ENCODE assay signal across 11 mouse cellular contexts in the genomic region with DNA sequence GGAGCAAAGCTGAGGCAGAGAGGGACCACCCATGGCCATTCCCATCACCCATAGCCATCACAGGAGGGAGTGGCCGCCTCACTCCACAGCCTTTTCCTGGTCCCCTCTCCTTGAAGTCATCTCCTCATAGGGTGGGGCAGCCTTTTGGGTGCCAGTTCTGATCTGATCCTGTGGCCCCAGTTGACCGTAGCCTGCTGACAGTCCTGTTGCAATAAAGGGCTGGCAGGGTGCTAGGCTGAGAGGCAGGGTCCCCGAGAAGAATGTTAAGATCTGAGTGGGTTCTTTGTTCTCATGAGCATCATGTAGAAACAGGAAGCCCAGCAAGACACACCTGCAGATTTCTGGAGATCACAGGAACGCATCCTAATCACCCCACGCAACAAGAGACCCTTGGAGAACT. TPM values are rescaled to one million over a fixed set of nuclear protein-coding genes. Genes with fewer than 3 reads are reported as not detected.
DNase-seq lines count a peak whose midpoint lies in the region; ATAC-seq lines count a peak whose summit lies in the region.
"Had no signal": no experiment of that assay in that cellular context is flagged by ENCODE, and none has a peak within 500 bp of the region (broad histone marks: within the 10 kb centered on the region; RNA-seq: fewer than 3 reads in every experiment).

No protein-coding gene starts in this region.

- H3K4me3 ChIP-seq in embryonic facial prominence, embryonic 12.5 days = peak overlapping the region; percentile 65
- H3K4me3 ChIP-seq in hindbrain, embryonic 16.5 days (ENCODE audit: low read length) = no peak overlapping the region
- peak overlapping the region; percentile 67 for H3K4me3 ChIP-seq in midbrain, embryonic 10.5 days

- peak overlapping the region; percentile 90 for H3K9ac ChIP-seq in embryonic facial prominence, embryonic 12.5 days
- no peak overlapping the region for H3K9ac ChIP-seq in hindbrain, embryonic 16.5 days (ENCODE audit: low read depth, low read length)

- no peak overlapping the region for H3K27ac ChIP-seq in embryonic facial prominence, embryonic 12.5 days
- H3K27ac ChIP-seq in hindbrain, embryonic 16.5 days (ENCODE audit: low read depth, low read length) = no peak overlapping the region
- H3K27ac ChIP-seq in midbrain, embryonic 10.5 days (replicated peaks) = peak overlapping the region; percentile 14; the same call in 1 of the 2 replicates

- no peaks in the 10 kb centered on the region for H3K9me3 ChIP-seq in embryonic facial prominence, embryonic 12.5 days
- no peaks in the 10 kb centered on the region for H3K9me3 ChIP-seq in hindbrain, embryonic 16.5 days (ENCODE audit: control insufficient read depth, low read length)
- no peaks in the 10 kb centered on the region for H3K9me3 ChIP-seq in midbrain, embryonic 10.5 days (replicated peaks)

- intact Hi-C loops in heart, postnatal 36 days (cut with DNase I) = no loop called here

- ATAC-seq in embryonic facial prominence, embryonic 12.5 days (ENCODE audit: insufficient number of reproducible peaks, insufficient read depth, low FRiP score, low TSS enrichment) = no peak
- no peak for ATAC-seq in hindbrain, embryonic 16.5 days

- peaks cover 40% of the 10 kb centered on the region for H3K4me1 ChIP-seq in embryonic facial prominence, embryonic 12.5 days
- H3K4me1 ChIP-seq in hindbrain, embryonic 16.5 days (ENCODE audit: control insufficient read depth, insufficient read depth, low read depth, low read length) = peaks cover 7% of the 10 kb centered on the region
- peaks cover 27% of the 10 kb centered on the region for H3K4me1 ChIP-seq in midbrain, embryonic 10.5 days

- H3K27me3 ChIP-seq in embryonic facial prominence, embryonic 12.5 days = no peaks in the 10 kb centered on the region
- H3K27me3 ChIP-seq in hindbrain, embryonic 16.5 days (replicated peaks; ENCODE audit: control insufficient read depth, insufficient read depth, low read length) = no peaks in the 10 kb centered on the region
- peaks cover 33% of the 10 kb centered on the region for H3K27me3 ChIP-seq in midbrain, embryonic 10.5 days (ENCODE audit: low read depth, poor library complexity, severe bottlenecking)

- DNase-seq in heart, adult 18-20 months = peak; percentile 52 to 74
- no peak for DNase-seq in heart, postnatal 36 days
- no peak for DNase-seq in midbrain, embryonic 10.5 days (ENCODE audit: low spot score)
- no peak for DNase-seq in MN1 (ENCODE audit: low spot score)
- DNase-seq in right cerebral cortex, postnatal 4 days = no peak
- no peak for DNase-seq in ovary, postnatal 36 days (ENCODE audit: low spot score)

- 83% methylated on average over 5 of the region's 5 CpGs for WGBS in embryonic facial prominence, embryonic 12.5 days
- 87% methylated on average over 5 of the region's 5 CpGs for WGBS in hindbrain, embryonic 16.5 days
- 93% methylated on average over 5 of the region's 5 CpGs for WGBS in midbrain, embryonic 10.5 days

- H3K36me3 ChIP-seq in embryonic facial prominence, embryonic 12.5 days = peaks cover 5% of the 10 kb centered on the region; the same call in 1 of the 2 replicates
- H3K36me3 ChIP-seq in hindbrain, embryonic 16.5 days (ENCODE audit: control insufficient read depth, insufficient read depth, low read length) = no peaks in the 10 kb centered on the region
- H3K36me3 ChIP-seq in midbrain, embryonic 10.5 days = no peaks in the 10 kb centered on the region

- peak overlapping the region; percentile 58 for H3K4me2 ChIP-seq in embryonic facial prominence, embryonic 12.5 days (replicated peaks)
- peak overlapping the region; percentile 0 for H3K4me2 ChIP-seq in hindbrain, embryonic 16.5 days (ENCODE audit: low read length)

RNA-seq across cellular contexts. Expression of a gene that starts 1.1 kb away (rescaled TPM):
- 10 to 100 TPM; 30.6 to 30.7 TPM for total RNA-seq in heart, adult 18-20 months (2021)
- total RNA-seq in heart, postnatal 36 days (2021) = 10 to 100 TPM; 32.1 to 44.1 TPM
- polyA plus RNA-seq in embryonic facial prominence, embryonic 12.5 days (2016; fragmentation: Nextera tagmentation; extraction: Ambion mirVana) = 15.9 and 17.7 TPM in 2 replicates
- 6.5 and 6.9 TPM in 2 replicates for polyA plus RNA-seq in hindbrain, embryonic 16.5 days (2015; fragmentation: Nextera tagmentation; extraction: Ambion mirVana)
- polyA plus RNA-seq in midbrain, embryonic 10.5 days (2016; fragmentation: Nextera tagmentation; extraction: Ambion mirVana) = 6.5 and 7.6 TPM in 2 replicates

RNA-seq across cellular contexts. Expression of a gene that starts 5.1 kb away (rescaled TPM):
- not detected for total RNA-seq in heart, adult 18-20 months (2021)
- total RNA-seq in heart, postnatal 36 days (2021) = not detected
- not detected in 2 replicates for polyA plus RNA-seq in embryonic facial prominence, embryonic 12.5 days (2016; fragmentation: Nextera tagmentation; extraction: Ambion mirVana)
- not detected in 2 replicates for polyA plus RNA-seq in hindbrain, embryonic 16.5 days (2015; fragmentation: Nextera tagmentation; extraction: Ambion mirVana)
- not detected in 2 replicates for polyA plus RNA-seq in midbrain, embryonic 10.5 days (2016; fragmentation: Nextera tagmentation; extraction: Ambion mirVana)
- total RNA-seq: CH12.LX; left cerebral cortex, postnatal 10 days had no signal
- polyA plus RNA-seq: testis, adult 2 months had no signal

RNA-seq across cellular contexts. Expression of a gene that starts 31.7 kb away (rescaled TPM):
- 10 to 100 TPM in 1 of 2 experiments, 1 to 10 TPM in 1; 9.7 to 17.7 TPM for total RNA-seq in heart, adult 18-20 months (2021)
- total RNA-seq in heart, postnatal 36 days (2021) = 10 to 100 TPM in 1 of 2 experiments, 1 to 10 TPM in 1; 9.7 to 12.8 TPM
- 74.1 and 79.5 TPM in 2 replicates for polyA plus RNA-seq in embryonic facial prominence, embryonic 12.5 days (2016; fragmentation: Nextera tagmentation; extraction: Ambion mirVana)
- polyA plus RNA-seq in hindbrain, embryonic 16.5 days (2015; fragmentation: Nextera tagmentation; extraction: Ambion mirVana) = 86.6 and 92.7 TPM in 2 replicates
- 136 and 145 TPM in 2 replicates for polyA plus RNA-seq in midbrain, embryonic 10.5 days (2016; fragmentation: Nextera tagmentation; extraction: Ambion mirVana)

RNA-seq across cellular contexts. Expression of a gene that starts 41.6 kb away (rescaled TPM):
- 1 to 10 TPM; 1.9 to 6.5 TPM for total RNA-seq in heart, adult 18-20 months (2021)
- 1 to 10 TPM; 1.9 to 4.6 TPM for total RNA-seq in heart, postnatal 36 days (2021)
- 0.08 and 0.11 TPM in 2 replicates for polyA plus RNA-seq in embryonic facial prominence, embryonic 12.5 days (2016; fragmentation: Nextera tagmentation; extraction: Ambion mirVana)
- 0.15 and 0.24 TPM in 2 replicates for polyA plus RNA-seq in hindbrain, embryonic 16.5 days (2015; fragmentation: Nextera tagmentation; extraction: Ambion mirVana)
- 0.12 TPM in 2 replicates for polyA plus RNA-seq in midbrain, embryonic 10.5 days (2016; fragmentation: Nextera tagmentation; extraction: Ambion mirVana)
- total RNA-seq: CH12.LX had no signal

RNA-seq across cellular contexts. Expression of a gene that starts 51.7 kb away (rescaled TPM):
- 10 to 100 TPM; 76.7 to 79.6 TPM for total RNA-seq in heart, adult 18-20 months (2021)
- 10 to 100 TPM; 85.1 to 86.2 TPM for total RNA-seq in heart, postnatal 36 days (2021)
- 12.6 and 14.8 TPM in 2 replicates for polyA plus RNA-seq in embryonic facial prominence, embryonic 12.5 days (2016; fragmentation: Nextera tagmentation; extraction: Ambion mirVana)
- 11.1 and 11.3 TPM in 2 replicates for polyA plus RNA-seq in hindbrain, embryonic 16.5 days (2015; fragmentation: Nextera tagmentation; extraction: Ambion mirVana)
- 9.0 and 10.6 TPM in 2 replicates for polyA plus RNA-seq in midbrain, embryonic 10.5 days (2016; fragmentation: Nextera tagmentation; extraction: Ambion mirVana)

Comparison
In these comparisons a context has a peak if more than half of its experiments do, and no peak if none do; other contexts are left out.
1. DNase-seq: peak in heart, adult 18-20 months (2 of 2); none in heart, postnatal 36 days (0 of 2), midbrain, embryonic 10.5 days (single experiment), MN1 (single experiment), right cerebral cortex, postnatal 4 days (single experiment) and ovary, postnatal 36 days (single experiment).